Mouse (Mus musculus): ENCODE results near the gene Nat8f5. TPM values are rescaled to one million over a fixed set of nuclear protein-coding genes. Genes with fewer than 3 reads are reported as not detected.

Gene Nat8f5
- polyA plus RNA-seq, 1 experiment from 2014 or later, result not detected

Small RNAs within 50 kb of the gene (microRNA-seq; reads per million reads assigned to microRNA genes)
- not detected for gene Mir6375

Other genes with a start within 250 kb of the Nat8f5 start
- gene Alms1, start 233.4 kb downstream of the Nat8f5 start, polyA plus RNA-seq (2015; fragmentation: Nextera tagmentation; extraction: Ambion mirVana), result 4.8 and 6.2 TPM in 2 replicates
- gene Nat8f7, start 107.8 kb downstream of the Nat8f5 start, polyA plus RNA-seq (2015; fragmentation: Nextera tagmentation; extraction: Ambion mirVana), result 0.11 TPM in 1 of 2 replicates, not detected in the other
- 0.25 and 0.48 TPM in 2 replicates for gene Nat8f3, start 55.2 kb downstream of the Nat8f5 start, polyA plus RNA-seq (2015; fragmentation: Nextera tagmentation; extraction: Ambion mirVana)
- gene Nat8f6, start within 50 bp of the Nat8f5 start, polyA plus RNA-seq (2015; fragmentation: Nextera tagmentation; extraction: Ambion mirVana), result not detected in 2 replicates
- not detected in 2 replicates for gene Nat8, start 11.1 kb upstream of the Nat8f5 start, polyA plus RNA-seq (2015; fragmentation: Nextera tagmentation; extraction: Ambion mirVana)
- not detected in 2 replicates for gene Nat8f2, start 48.2 kb upstream of the Nat8f5 start, polyA plus RNA-seq (2015; fragmentation: Nextera tagmentation; extraction: Ambion mirVana)
- gene Nat8f4, start 83.9 kb upstream of the Nat8f5 start, polyA plus RNA-seq (2015; fragmentation: Nextera tagmentation; extraction: Ambion mirVana), result 6.3 and 6.5 TPM in 2 replicates
- gene Tprkb, start 90.9 kb upstream of the Nat8f5 start, polyA plus RNA-seq (2015; fragmentation: Nextera tagmentation; extraction: Ambion mirVana), result 50.4 and 57.0 TPM in 2 replicates
- gene Nat8f1, start 94.7 kb upstream of the Nat8f5 start, polyA plus RNA-seq (2015; fragmentation: Nextera tagmentation; extraction: Ambion mirVana), result 12.3 and 12.4 TPM in 2 replicates
- 42.4 and 56.3 TPM in 2 replicates for gene Dusp11, start 140.7 kb upstream of the Nat8f5 start, polyA plus RNA-seq (2015; fragmentation: Nextera tagmentation; extraction: Ambion mirVana)
- gene Figla, start 195.2 kb upstream of the Nat8f5 start, polyA plus RNA-seq (2015; fragmentation: Nextera tagmentation; extraction: Ambion mirVana), result not detected in 2 replicates
- 243 and 248 TPM in 2 replicates for gene Add2, start 207.7 kb upstream of the Nat8f5 start, polyA plus RNA-seq (2015; fragmentation: Nextera tagmentation; extraction: Ambion mirVana)